ENCODE assay signal across 8 mouse cellular contexts in genomic region chr5:113179451-113179842, GRCm38 (mm10). TPM values are rescaled to one million over a fixed set of nuclear protein-coding genes. Genes with fewer than 3 reads are reported as not detected.
DNase-seq lines count a peak whose midpoint lies in the region; ATAC-seq and TF ChIP-seq lines count a peak whose summit lies in the region.
"Had no signal": no experiment of that assay in that cellular context is flagged by ENCODE, and none has a peak within 500 bp of the region (broad histone marks: within the 10 kb centered on the region; RNA-seq: fewer than 3 reads in every experiment).

No protein-coding gene starts in this region.

- no peak for TF ChIP-seq EP300 in stomach, postnatal 0 days (optimal IDR thresholded peaks at IDR 0.05)

- H3K4me1 ChIP-seq in neural tube, embryonic 11.5 days (ENCODE audit: control insufficient read depth, insufficient read depth, low read length): peaks cover 4% of the 10 kb centered on the region; the same call in 1 of the 2 replicates
- no peaks in the 10 kb centered on the region for H3K4me1 ChIP-seq in forebrain, embryonic 14.5 days (ENCODE audit: control insufficient read depth, insufficient read depth, low read length)
- H3K4me1 ChIP-seq in limb, embryonic 14.5 days (ENCODE audit: control insufficient read depth, insufficient read depth, low read length): peaks cover 10% of the 10 kb centered on the region
- no peaks in the 10 kb centered on the region for H3K4me1 ChIP-seq in stomach, postnatal 0 days (replicated peaks; ENCODE audit: control insufficient read depth, insufficient read depth)

- TF ChIP-seq CTCF in stomach, postnatal 0 days (IDR thresholded peaks at IDR 0.05; ENCODE audit: low read depth): no peak

- H3K9ac ChIP-seq in neural tube, embryonic 11.5 days (ENCODE audit: low read length): peak overlapping the region; percentile 41; the same call in 1 of the 2 replicates
- H3K9ac ChIP-seq in forebrain, embryonic 14.5 days (ENCODE audit: low read length): peak overlapping the region; percentile 38; the same call in 1 of the 2 replicates
- H3K9ac ChIP-seq in limb, embryonic 14.5 days (ENCODE audit: low read depth, low read length, severe bottlenecking): peak overlapping the region; percentile 49
- 0 out of 2 replicates have a peak overlapping the region, but pooled peaks have one; percentile 52 for H3K9ac ChIP-seq in stomach, postnatal 0 days (ENCODE audit: low read length)

- 7% methylated on average over 8 of the region's 9 CpGs for WGBS in neural tube, embryonic 11.5 days
- 5% methylated on average over 8 of the region's 9 CpGs for WGBS in forebrain, embryonic 14.5 days
- WGBS in limb, embryonic 14.5 days: 5% methylated on average over 5 of the region's 9 CpGs
- 11% methylated on average over 2 of the region's 9 CpGs for WGBS in stomach, postnatal 0 days

- H3K9me3 ChIP-seq in neural tube, embryonic 11.5 days (ENCODE audit: control insufficient read depth, low read length): no peaks in the 10 kb centered on the region
- no peaks in the 10 kb centered on the region for H3K9me3 ChIP-seq in forebrain, embryonic 14.5 days (replicated peaks; ENCODE audit: control insufficient read depth, low read length)
- H3K9me3 ChIP-seq in limb, embryonic 14.5 days (ENCODE audit: control insufficient read depth, low read length): no peaks in the 10 kb centered on the region
- H3K9me3 ChIP-seq in stomach, postnatal 0 days (ENCODE audit: control insufficient read depth, low read length): no peaks in the 10 kb centered on the region

- no peak for DNase-seq in neural tube, embryonic 11.5 days (ENCODE audit: low spot score)
- DNase-seq in neural tube, embryonic 10.5 days (ENCODE audit: extremely low spot score, low spot score): no peak
- DNase-seq in forebrain, embryonic 14.5 days (ENCODE audit: low spot score): no peak
- DNase-seq in limb, embryonic 14.5 days (ENCODE audit: low spot score): peak; percentile 37
- DNase-seq in stomach, postnatal 0 days (ENCODE audit: low spot score): no peak
- DNase-seq in frontal cortex, postnatal 10 days (ENCODE audit: low spot score in 2 of 2): no peak
- DNase-seq in spleen, postnatal 10 days (ENCODE audit: low spot score in 2 of 2): no peak

- ATAC-seq in neural tube, embryonic 11.5 days (ENCODE audit: insufficient read depth, low FRiP score, low TSS enrichment): no peak
- no peak for ATAC-seq in forebrain, embryonic 14.5 days
- ATAC-seq in limb, embryonic 14.5 days (ENCODE audit: low FRiP score, low read depth): no peak
- ATAC-seq in stomach, postnatal 0 days (ENCODE audit: low FRiP score, low TSS enrichment): no peak

- peak overlapping the region; percentile 42 for H3K4me2 ChIP-seq in neural tube, embryonic 11.5 days (ENCODE audit: low read depth)
- H3K4me2 ChIP-seq in forebrain, embryonic 14.5 days (ENCODE audit: low read length): peak overlapping the region; percentile 46
- peak overlapping the region; percentile 54 for H3K4me2 ChIP-seq in limb, embryonic 14.5 days (replicated peaks; ENCODE audit: low read depth, low read length, severe bottlenecking)
- H3K4me2 ChIP-seq in stomach, postnatal 0 days (replicated peaks; ENCODE audit: low read depth): peak overlapping the region; percentile 44; the same call in 1 of the 2 replicates

- no peaks in the 10 kb centered on the region for H3K36me3 ChIP-seq in neural tube, embryonic 11.5 days (ENCODE audit: control insufficient read depth, insufficient read depth, low read length)
- no peaks in the 10 kb centered on the region for H3K36me3 ChIP-seq in forebrain, embryonic 14.5 days (ENCODE audit: control insufficient read depth, insufficient read depth, low read length)
- H3K36me3 ChIP-seq in limb, embryonic 14.5 days (ENCODE audit: control insufficient read depth, insufficient read depth, low read length): no peaks in the 10 kb centered on the region
- 0 out of 2 replicates have a peak, but pooled peaks cover 1% of the 10 kb centered on the region for H3K36me3 ChIP-seq in stomach, postnatal 0 days (ENCODE audit: control insufficient read depth, insufficient read depth, low read length)

- H3K27ac ChIP-seq in neural tube, embryonic 11.5 days (ENCODE audit: low read depth, low read length): peak overlapping the region; percentile 47; the same call in 1 of the 2 replicates
- H3K27ac ChIP-seq in forebrain, embryonic 14.5 days (ENCODE audit: low read depth, low read length): no peak overlapping the region
- H3K27ac ChIP-seq in limb, embryonic 14.5 days (replicated peaks; ENCODE audit: low read depth, low read length): peak overlapping the region; percentile 83
- H3K27ac ChIP-seq in stomach, postnatal 0 days (replicated peaks): peak overlapping the region; percentile 67

- TF ChIP-seq POLR2A in limb, embryonic 14.5 days (IDR thresholded peaks at IDR 0.05; ENCODE audit: borderline replicate concordance, extremely low read depth, insufficient read depth, insufficient read length): no peak

- peak overlapping the region; percentile 13; the same call in 1 of the 2 replicates for H3K4me3 ChIP-seq in neural tube, embryonic 11.5 days (ENCODE audit: low read depth, low read length)
- H3K4me3 ChIP-seq in forebrain, embryonic 14.5 days (ENCODE audit: low read depth, low read length): peak overlapping the region; percentile 15; the same call in 1 of the 2 replicates
- H3K4me3 ChIP-seq in limb, embryonic 14.5 days (replicated peaks; ENCODE audit: low read length): peak overlapping the region; percentile 25
- H3K4me3 ChIP-seq in stomach, postnatal 0 days (ENCODE audit: low read depth, low read length): no peak overlapping the region

- H3K27me3 ChIP-seq in neural tube, embryonic 11.5 days (ENCODE audit: control insufficient read depth, insufficient read depth, low read length): no peaks in the 10 kb centered on the region
- no peaks in the 10 kb centered on the region for H3K27me3 ChIP-seq in forebrain, embryonic 14.5 days (replicated peaks; ENCODE audit: control insufficient read depth, insufficient read depth, low read length)
- H3K27me3 ChIP-seq in limb, embryonic 14.5 days (ENCODE audit: control insufficient read depth, insufficient read depth, low read length): no peaks in the 10 kb centered on the region
- H3K27me3 ChIP-seq in stomach, postnatal 0 days (ENCODE audit: control insufficient read depth, insufficient read depth, low read length): no peaks in the 10 kb centered on the region

RNA-seq across cellular contexts. Expression of gene 2900026A02Rik, which starts 41.6 kb away (rescaled TPM):
- 1.3 and 1.5 TPM in 2 replicates for polyA plus RNA-seq in neural tube, embryonic 11.5 days (2014; fragmentation: Nextera tagmentation; extraction: Ambion mirVana)
- 2.1 and 2.7 TPM in 2 replicates for polyA plus RNA-seq in forebrain, embryonic 14.5 days (2014; fragmentation: Nextera tagmentation; extraction: Ambion mirVana)
- 13.6 and 14.5 TPM in 2 replicates for polyA plus RNA-seq in limb, embryonic 14.5 days (2012; rRNA removed)
- polyA plus RNA-seq in limb, embryonic 14.5 days (2014; fragmentation: Nextera tagmentation; extraction: Ambion mirVana): 7.0 and 7.1 TPM in 2 replicates
- polyA plus RNA-seq in stomach, postnatal 0 days (2015; fragmentation: Nextera tagmentation; extraction: Ambion mirVana): 5.3 and 6.2 TPM in 2 replicates

RNA-seq across cellular contexts. Expression of gene Tmem211, which starts 47.3 kb away (rescaled TPM):
- not detected in 2 replicates for polyA plus RNA-seq in neural tube, embryonic 11.5 days (2014; fragmentation: Nextera tagmentation; extraction: Ambion mirVana)
- polyA plus RNA-seq in forebrain, embryonic 14.5 days (2014; fragmentation: Nextera tagmentation; extraction: Ambion mirVana): not detected in 2 replicates
- 0.09 and 0.18 TPM in 2 replicates for polyA plus RNA-seq in limb, embryonic 14.5 days (2012; rRNA removed)
- polyA plus RNA-seq in limb, embryonic 14.5 days (2014; fragmentation: Nextera tagmentation; extraction: Ambion mirVana): not detected in 2 replicates
- polyA plus RNA-seq in stomach, postnatal 0 days (2015; fragmentation: Nextera tagmentation; extraction: Ambion mirVana): 0.46 and 0.59 TPM in 2 replicates
- polyA plus RNA-seq: liver, embryonic 16.5 days had no signal
